ENCODE assay signal across 16 mouse cellular contexts in the genomic region with DNA sequence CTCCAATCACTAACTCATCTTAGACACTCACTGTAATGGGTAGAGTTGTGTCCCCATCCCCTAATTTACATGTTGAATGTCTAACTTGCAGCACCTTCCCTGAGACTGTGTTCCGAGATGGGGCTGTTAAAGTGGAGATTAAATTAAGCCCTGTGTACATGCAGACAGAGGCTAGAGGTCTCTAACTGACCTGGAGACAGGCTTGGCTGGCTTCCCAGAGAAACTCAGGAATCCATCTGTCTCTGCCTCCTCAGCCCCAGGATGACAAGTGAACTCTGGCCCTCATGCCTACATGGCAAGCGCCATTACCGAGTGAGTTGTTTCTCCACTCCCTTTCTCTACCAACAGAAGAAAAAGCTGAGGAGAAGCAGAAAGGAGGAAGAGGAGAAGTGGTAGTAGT. TPM values are rescaled to one million over a fixed set of nuclear protein-coding genes. Genes with fewer than 3 reads are reported as not detected.
DNase-seq lines count a peak whose midpoint lies in the region; ATAC-seq and TF ChIP-seq lines count a peak whose summit lies in the region.
"Had no signal": no experiment of that assay in that cellular context is flagged by ENCODE, and none has a peak within 500 bp of the region (broad histone marks: within the 10 kb centered on the region; RNA-seq: fewer than 3 reads in every experiment).

No protein-coding gene starts in this region.

- no peaks in the 10 kb centered on the region for H3K27me3 ChIP-seq in heart, postnatal 0 days (ENCODE audit: control insufficient read depth, insufficient read depth, low read length)
- H3K27me3 ChIP-seq: hindbrain, embryonic 13.5 days; midbrain, embryonic 12.5 days; Patski had no signal

- H3K36me3 ChIP-seq in heart, postnatal 0 days (replicated peaks; ENCODE audit: control insufficient read depth, insufficient read depth, low read length): no peaks in the 10 kb centered on the region
- H3K36me3 ChIP-seq: hindbrain, embryonic 13.5 days; midbrain, embryonic 12.5 days had no signal

- TF ChIP-seq CTCF in heart, postnatal 0 days (IDR thresholded peaks at IDR 0.05; ENCODE audit: low read depth): no peak

- H3K4me2 ChIP-seq in heart, postnatal 0 days (ENCODE audit: low read depth, low read length): no peak overlapping the region
- H3K4me2 ChIP-seq: hindbrain, embryonic 13.5 days; midbrain, embryonic 12.5 days had no signal

- DNase-seq in adrenal gland, postnatal 25 days: peak; percentile 5
- no peak for DNase-seq in adrenal gland, postnatal 4 days (ENCODE audit: low spot score in 2 of 2)
- peak; percentile 8 for DNase-seq in heart, postnatal 0 days (ENCODE audit: low spot score)
- no peak for DNase-seq in heart, adult 8-10 months (ENCODE audit: low spot score)
- DNase-seq in brain, adult 2 months (ENCODE audit: low read depth, low spot score): peak; percentile 21
- peak; percentile 67 for DNase-seq in kidney, postnatal 10 days
- DNase-seq in embryo, embryonic 9.5 days (ENCODE audit: extremely low spot score): no peak
- no peak for DNase-seq in thymus, postnatal 36 days
- DNase-seq: cerebellum, adult 9-10 months; gastrocnemius, postnatal 10 days; lung, postnatal 36 days had no signal

- peak overlapping the region; percentile 77 for H3K27ac ChIP-seq in heart, postnatal 0 days (ENCODE audit: low read depth)
- H3K27ac ChIP-seq: hindbrain, embryonic 13.5 days; layer of hippocampus, adult 2 months; liver, embryonic 14.5 days; midbrain, embryonic 12.5 days had no signal

- H3K9ac ChIP-seq in heart, postnatal 0 days (replicated peaks; ENCODE audit: low read depth, low read length): no peak overlapping the region
- H3K9ac ChIP-seq: hindbrain, embryonic 13.5 days; liver, embryonic 14.5 days; midbrain, embryonic 12.5 days had no signal

- H3K9me3 ChIP-seq in heart, postnatal 0 days (replicated peaks; ENCODE audit: control insufficient read depth, low read length): no peaks in the 10 kb centered on the region
- H3K9me3 ChIP-seq: hindbrain, embryonic 13.5 days; midbrain, embryonic 12.5 days had no signal

- TF ChIP-seq EP300 in heart, postnatal 0 days (IDR thresholded peaks at IDR 0.05; ENCODE audit: low read depth): no peak

- 16% methylated on average over 3 of the region's 3 CpGs for WGBS in heart, postnatal 0 days

- ATAC-seq in heart, postnatal 0 days (ENCODE audit: insufficient read depth, low read depth): no peak
- ATAC-seq: Patski had no signal

- H3K4me3 ChIP-seq in heart, postnatal 0 days (ENCODE audit: low read depth, low read length): no peak overlapping the region
- H3K4me3 ChIP-seq: hindbrain, embryonic 13.5 days; layer of hippocampus, adult 2 months; midbrain, embryonic 12.5 days had no signal

- H3K4me1 ChIP-seq in heart, postnatal 0 days (ENCODE audit: control insufficient read depth, insufficient read depth): peaks cover 17% of the 10 kb centered on the region; the same call in 1 of the 2 replicates
- H3K4me1 ChIP-seq: midbrain, embryonic 12.5 days had no signal

RNA-seq across cellular contexts. Expression of a gene that starts 7.2 kb away (rescaled TPM):
- 14.0 and 15.5 TPM in 2 replicates for total RNA-seq in adrenal gland, postnatal 25 days (2021)
- total RNA-seq in adrenal gland, postnatal 4 days (2021): 10 to 100 TPM; 17.0 to 23.5 TPM
- total RNA-seq in heart, postnatal 0 days (2014; rRNA removed; ENCODE audit: low replicate concordance): 3.6 and 3.8 TPM in 2 replicates
- 4.7 and 5.7 TPM in 2 replicates for polyA plus RNA-seq in heart, postnatal 0 days (2015; fragmentation: Nextera tagmentation; extraction: Ambion mirVana)
- 1 to 10 TPM; 3.8 to 8.4 (median 5.4) TPM for total RNA-seq in heart, adult 8-10 months (2022)

Comparison
In these comparisons a context has a peak if more than half of its experiments do, and no peak if none do; other contexts are left out.
1. DNase-seq: peak in adrenal gland, postnatal 25 days (single experiment), heart, postnatal 0 days (single experiment), brain, adult 2 months (single experiment) and kidney, postnatal 10 days (single experiment); none in adrenal gland, postnatal 4 days (0 of 2), heart, adult 8-10 months (single experiment), embryo, embryonic 9.5 days (single experiment) and thymus, postnatal 36 days (0 of 2).